Mouse (Mus musculus): ENCODE data around the gene Trim28. TPM values are rescaled to one million over a fixed set of nuclear protein-coding genes. Genes with fewer than 3 reads are reported as not detected.

Gene Trim28
- total RNA-seq (2012; rRNA removed) (500 and 583 TPM in 2 replicates), total RNA-seq (2014; rRNA removed) (495 and 516 TPM in 2 replicates), polyA plus RNA-seq (2012; ENCODE audit: insufficient read length, low read depth) (728 and 891 TPM in 2 replicates)

DNA sequence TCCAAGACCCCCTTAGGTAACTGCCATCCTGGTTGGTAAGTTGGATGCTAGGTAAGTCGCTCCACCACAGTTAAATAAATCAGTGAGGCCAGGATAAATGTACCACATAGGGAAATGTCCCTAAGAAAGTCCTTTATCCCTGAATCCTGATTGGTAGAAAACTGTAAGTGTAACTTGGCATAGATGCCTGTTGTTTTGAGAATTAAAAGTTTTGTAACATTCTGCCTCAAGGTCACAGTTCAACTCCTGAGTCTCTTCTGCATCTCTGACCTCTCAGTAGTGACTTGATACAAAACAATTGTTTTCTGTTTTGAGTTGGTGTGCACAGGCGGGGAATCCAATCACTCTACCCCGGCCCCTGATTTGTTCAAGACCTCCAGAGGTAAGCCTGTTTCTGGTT lies at the start of gene Trim28:
Gene Trim28, plus strand, starts transcription at position 264 of the 400 bp plus-strand sequence.
- in situ Hi-C loops (cut with MboI; ENCODE audit: low pct_ligation_motif_present, low pct_unique_long_range_greater_than_20kb, low sequenced_read_pairs) (no loop called here), dilution Hi-C loops (cut with MboI; ENCODE audit: extremely low pct_ligation_motif_present, extremely low pct_unique_long_range_greater_than_20kb, low sequenced_read_pairs) (no loop called here)
- no peak within 1 kb of the TSS for H3K4me2 ChIP-seq (ENCODE audit: insufficient read depth, low read depth, poor library complexity, severe bottlenecking)
- H3K9me3 ChIP-seq (replicated peaks; ENCODE audit: low read length), result no peaks in the 10 kb centered on the region
- no peak for DNase-seq (ENCODE audit: extremely low read depth)
- TF ChIP-seq UBTF (IDR thresholded peaks at IDR 0.05; ENCODE audit: low read depth, low read length), result no peak
- TF ChIP-seq ZC3H11A (IDR thresholded peaks at IDR 0.05; ENCODE audit: low read depth, low read length), result no peak
- TF ChIP-seq GABPA (IDR thresholded peaks at IDR 0.05; ENCODE audit: insufficient replicate concordance, low read depth, low read length), result no peak
- no peak for TF ChIP-seq POLR2A (IDR thresholded peaks at IDR 0.05; ENCODE audit: low read depth, low read length)
- TF ChIP-seq CHD2 (IDR thresholded peaks at IDR 0.05; ENCODE audit: low read length), result no peak
- TF ChIP-seq BHLHE40 (IDR thresholded peaks at IDR 0.05; ENCODE audit: low read depth, low read length), result no peak
- TF ChIP-seq TBP (conservative IDR thresholded peaks at IDR 0.05; ENCODE audit: low read depth, low read length), result no peak
- no peak for TF ChIP-seq MAFK (IDR thresholded peaks at IDR 0.05; ENCODE audit: insufficient replicate concordance, low read length)
- TF ChIP-seq HCFC1 (IDR thresholded peaks at IDR 0.05; ENCODE audit: low read depth, low read length), result no peak
- no peak for TF ChIP-seq USF1 (IDR thresholded peaks at IDR 0.05; ENCODE audit: low read depth, low read length)
- TF ChIP-seq E2F4 (IDR thresholded peaks at IDR 0.05; ENCODE audit: insufficient replicate concordance, low read depth, low read length), result no peak
- TF ChIP-seq ZMIZ1 (IDR thresholded peaks at IDR 0.05; ENCODE audit: low read depth, low read length), result no peak
- TF ChIP-seq CTCF (conservative IDR thresholded peaks at IDR 0.05 in 1 of 2, IDR thresholded peaks at IDR 0.05 in 1 of 2; ENCODE audit: low read depth in 2 of 2, low read length in 2 of 2), result no peak
- no peak for TF ChIP-seq RAD21 (IDR thresholded peaks at IDR 0.05; ENCODE audit: low read depth, low read length)
- no peak for TF ChIP-seq IRF4 (IDR thresholded peaks at IDR 0.05; ENCODE audit: low read depth, low read length)
- no peak for TF ChIP-seq SIN3A (IDR thresholded peaks at IDR 0.05; ENCODE audit: low read length)
- TF ChIP-seq MAX (IDR thresholded peaks at IDR 0.05; ENCODE audit: low read length), result no peak
- TF ChIP-seq MAZ (IDR thresholded peaks at IDR 0.05; ENCODE audit: low read depth, low read length), result no peak
- TF ChIP-seq ZKSCAN1 (IDR thresholded peaks at IDR 0.05; ENCODE audit: borderline replicate concordance, low read depth, low read length), result no peak
- no peak within 1 kb of the TSS for H3K27ac ChIP-seq (ENCODE audit: insufficient read depth, low read depth)
- no peak within 1 kb of the TSS for H3K4me3 ChIP-seq (replicated peaks in 1 of 3; ENCODE audit: low read depth in 2 of 3, low read length in 2 of 3, poor library complexity in 1 of 3)
- no peaks in the 10 kb centered on the region for H3K79me2 ChIP-seq (replicated peaks; ENCODE audit: control insufficient read depth, extremely low read depth, insufficient read depth, poor library complexity, severe bottlenecking)
- 0 out of 4 replicates have a peak, but pooled peaks cover 0 to 3% of the 10 kb centered on the region in 2 experiments for H3K4me1 ChIP-seq (ENCODE audit: control insufficient read depth in 1 of 2, insufficient read depth in 2 of 2)
- no peaks in the 10 kb centered on the region for H3K27me3 ChIP-seq (replicated peaks)
- H3K9ac ChIP-seq (ENCODE audit: insufficient read depth, low read depth), result no peak within 1 kb of the TSS
- no peaks in the 10 kb centered on the region for H3K36me3 ChIP-seq (replicated peaks in 1 of 2; ENCODE audit: control insufficient read depth in 1 of 2, insufficient read depth in 1 of 2, low read length in 1 of 2)

DNA sequence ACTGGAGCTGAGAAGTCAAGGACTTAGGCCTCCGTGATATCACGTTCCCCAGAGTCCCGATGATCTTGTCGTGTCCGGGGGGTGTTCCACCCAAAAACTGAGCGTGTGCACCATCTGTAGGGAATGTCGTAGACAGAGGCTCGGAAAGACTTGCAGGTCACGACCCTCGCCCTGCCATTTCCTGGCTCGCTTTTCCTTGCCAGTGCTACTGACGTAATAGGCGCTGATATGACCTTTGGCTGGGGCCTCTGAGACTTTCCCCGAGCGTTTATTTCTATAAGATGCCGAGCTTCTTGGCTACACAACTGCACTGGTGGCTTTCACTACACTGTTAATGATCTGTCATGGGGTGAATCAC lies 49.1 kb upstream of the Trim28 start:
- H3K9ac ChIP-seq (ENCODE audit: insufficient read depth, low read depth), result peak overlapping the region; percentile 87
- peak overlapping the region; percentile 67 to 87 (median 78) for H3K4me3 ChIP-seq (replicated peaks in 1 of 3; ENCODE audit: low read depth in 2 of 3, low read length in 2 of 3, poor library complexity in 1 of 3)
- dilution Hi-C loops (cut with MboI; ENCODE audit: extremely low pct_ligation_motif_present, extremely low pct_unique_long_range_greater_than_20kb, low sequenced_read_pairs), result no loop called here
- no peak for DNase-seq (ENCODE audit: extremely low read depth)
- H3K79me2 ChIP-seq (replicated peaks; ENCODE audit: control insufficient read depth, extremely low read depth, insufficient read depth, poor library complexity, severe bottlenecking), result no peaks in the 10 kb centered on the region
- no peaks in the 10 kb centered on the region for H3K9me3 ChIP-seq (replicated peaks; ENCODE audit: low read length)
- no peaks in the 10 kb centered on the region for H3K36me3 ChIP-seq (replicated peaks in 1 of 2; ENCODE audit: control insufficient read depth in 1 of 2, insufficient read depth in 1 of 2, low read length in 1 of 2)
- H3K27me3 ChIP-seq (replicated peaks), result no peaks in the 10 kb centered on the region
- peak overlapping the region; percentile 33 for H3K27ac ChIP-seq (ENCODE audit: insufficient read depth, low read depth)
- no peak for TF ChIP-seq MAZ (IDR thresholded peaks at IDR 0.05; ENCODE audit: low read depth, low read length)
- TF ChIP-seq SIN3A (IDR thresholded peaks at IDR 0.05; ENCODE audit: low read length), result peak; percentile 3
- peak; percentile 4; the same call in 1 of the 2 replicates for TF ChIP-seq IRF4 (IDR thresholded peaks at IDR 0.05; ENCODE audit: low read depth, low read length)
- TF ChIP-seq E2F4 (IDR thresholded peaks at IDR 0.05; ENCODE audit: insufficient replicate concordance, low read depth, low read length), result no peak
- H3K4me1 ChIP-seq (ENCODE audit: control insufficient read depth in 1 of 2, insufficient read depth in 2 of 2), result peaks cover 0 to 33% of the 10 kb centered on the region in 2 experiments; a peak in 3 of 4 replicates
- peak overlapping the region; percentile 89 for H3K4me2 ChIP-seq (ENCODE audit: insufficient read depth, low read depth, poor library complexity, severe bottlenecking)
- in situ Hi-C loops (cut with MboI; ENCODE audit: low pct_ligation_motif_present, low pct_unique_long_range_greater_than_20kb, low sequenced_read_pairs), result no loop called here

Data from CH12.LX (cell line).